Mouse (Mus musculus) thymus, postnatal 0 days (tissue): ENCODE measurements around the gene Olfr1449. TPM values are rescaled to one million over a fixed set of nuclear protein-coding genes. Genes with fewer than 3 reads are reported as not detected.
"Not testable (repeated sequence)": the region's sequence is repeated elsewhere in the genome, so short reads cannot be mapped to it uniquely, and the experiment has no call there.

Experiments
- DNase-seq: peaks from one replicate; pipeline ENCODE4 v3.0.0-alpha.2; 2015; ENCODE audit warnings: low spot score
- polyA plus RNA-seq: library from polyadenylated mRNA; unstranded; fragments of >200 nt; fragmentation: Nextera tagmentation; extraction: Ambion mirVana; gene quantifications from 2 replicates; pipeline ENCODE4 v1.2.1, GENCODE M21; 2015

The Olfr1449 gene
- not detected in 2 replicates for polyA plus RNA-seq

DNA sequence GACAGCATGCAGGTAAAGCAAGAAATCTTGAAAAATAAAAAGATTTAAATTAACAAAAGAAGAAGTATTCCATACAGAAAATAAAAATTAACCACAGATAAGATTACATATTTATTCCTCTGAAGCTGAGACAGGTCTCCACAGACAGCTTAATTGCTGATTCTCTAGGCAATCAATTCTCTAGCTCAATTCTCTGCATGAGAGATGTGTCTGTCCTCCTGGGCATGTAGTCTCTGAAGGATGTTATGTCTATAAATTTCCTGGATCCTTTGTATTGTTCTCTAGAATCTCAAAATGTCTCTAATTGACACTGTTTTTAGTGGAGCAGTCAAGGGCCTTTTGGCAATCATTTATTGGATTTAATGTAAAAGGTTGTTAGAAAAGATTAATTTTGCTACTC lies at the start of gene Olfr1449:
TSS of gene Olfr1449 (plus strand) at position 301 of the 400 bp plus-strand sequence.
- no peak for DNase-seq

DNA sequence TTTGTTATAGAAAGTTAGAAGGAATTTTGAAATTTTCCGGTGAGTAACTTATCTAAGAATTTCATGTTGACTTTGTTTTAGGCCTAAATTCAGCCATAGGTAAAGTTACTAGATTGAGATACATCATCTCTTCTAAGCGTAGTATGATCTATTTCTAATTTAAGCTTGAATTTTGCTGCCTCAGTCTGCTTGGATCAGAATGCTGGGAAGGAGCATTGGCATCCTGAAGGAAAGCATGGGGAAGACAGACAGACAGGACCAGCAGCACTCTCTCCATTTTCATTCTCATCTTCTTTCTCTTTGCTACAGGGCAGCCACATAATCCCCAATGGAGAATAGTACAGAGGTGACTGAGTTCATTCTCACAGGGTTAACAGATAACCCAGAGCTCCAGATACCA lies 47.1 kb upstream of the Olfr1449 start, which contains the start of gene Olfr1445:
TSS of gene Olfr1445 (plus strand) at position 301 of the 400 bp plus-strand sequence.
- no peak for DNase-seq

DNA sequence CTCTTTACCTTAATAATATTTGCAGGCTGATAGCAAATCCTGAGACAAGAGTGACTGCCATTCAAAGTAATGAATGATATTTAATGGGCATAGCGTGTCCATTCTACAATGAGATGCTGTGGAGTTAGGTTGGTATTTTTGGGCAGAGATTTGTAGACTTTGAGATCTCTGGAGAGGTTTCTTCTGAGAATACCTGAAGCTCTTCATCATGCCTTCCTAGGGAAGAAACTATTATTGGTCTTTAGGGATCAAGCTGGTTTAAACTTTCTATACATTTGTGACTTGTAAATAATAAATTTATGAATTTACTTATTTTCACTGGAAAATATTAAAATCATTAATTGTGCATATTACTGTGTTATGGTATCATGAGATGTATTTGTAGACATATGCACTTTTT lies 37.2 kb upstream of the Olfr1449 start, which contains the start of gene Olfr1446:
TSS of gene Olfr1446 (minus strand) at position 101 of the 400 bp plus-strand sequence.
- DNase-seq, result no peak

DNA sequence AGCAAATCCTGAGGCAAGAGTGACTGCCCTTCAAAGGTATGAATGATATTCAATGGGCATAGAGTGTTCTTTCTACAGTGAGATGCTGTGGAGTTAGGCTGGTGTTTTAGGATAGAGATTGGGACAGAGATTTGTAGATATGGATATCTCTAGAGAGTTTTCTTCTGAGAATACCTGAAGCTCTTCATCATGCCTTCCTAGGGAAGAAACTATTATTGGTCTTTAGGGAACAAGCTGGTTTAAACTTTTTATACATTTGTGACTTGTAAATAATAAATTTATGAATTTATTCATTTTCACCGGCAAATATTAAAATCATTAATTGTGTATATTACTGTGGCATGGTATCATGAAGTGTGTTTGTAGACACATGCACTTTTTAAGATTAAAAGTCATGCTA lies 27.0 kb upstream of the Olfr1449 start, which contains the start of gene Olfr1447:
TSS of gene Olfr1447 (minus strand) at position 101 of the 400 bp plus-strand sequence.
- no peak for DNase-seq

DNA sequence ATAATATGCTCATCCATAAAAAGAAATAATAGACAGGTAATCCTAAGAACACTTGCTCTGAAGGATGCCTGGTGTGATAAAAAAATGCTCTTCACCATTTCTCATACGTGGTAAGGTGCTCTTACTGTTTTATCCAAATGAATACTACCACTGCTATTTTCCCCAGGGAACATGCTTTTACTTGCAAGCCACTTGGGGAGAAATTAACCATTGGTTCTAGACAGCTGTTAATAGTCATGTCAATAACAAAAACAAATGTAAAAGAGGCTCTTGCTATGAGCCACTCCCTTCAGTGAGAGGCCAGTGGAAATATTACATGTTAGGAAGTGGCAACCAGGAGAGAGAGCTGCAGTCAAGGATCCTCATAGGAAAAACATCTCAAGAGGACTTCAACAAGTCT lies 6.3 kb upstream of the Olfr1449 start, which contains the start of gene Olfr1448:
TSS of gene Olfr1448 (minus strand) at position 101 of the 400 bp plus-strand sequence.
- no peak for DNase-seq

DNA sequence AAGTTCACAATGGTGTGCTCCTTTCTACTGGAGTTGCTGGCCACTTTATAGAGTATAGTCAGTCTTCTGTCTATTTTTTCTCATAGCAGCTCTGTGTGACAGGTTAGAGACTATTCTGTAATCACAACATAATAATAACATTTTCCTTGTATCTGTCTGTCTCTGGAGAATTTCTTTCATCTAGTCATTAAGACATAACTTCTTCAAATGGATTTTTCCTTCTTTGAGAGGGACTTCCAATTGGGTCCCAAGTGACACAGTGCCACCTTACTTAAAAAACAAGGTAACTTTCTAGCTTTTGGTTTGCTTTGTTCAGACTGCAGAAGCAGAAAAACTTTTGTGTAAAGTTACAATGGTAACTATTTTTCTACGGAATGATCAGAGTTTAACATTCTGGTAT lies 19.3 kb downstream of the Olfr1449 start, which contains the start of gene Olfr1450:
TSS of gene Olfr1450 (plus strand) at position 301 of the 400 bp plus-strand sequence.
- DNase-seq, result no peak

DNA sequence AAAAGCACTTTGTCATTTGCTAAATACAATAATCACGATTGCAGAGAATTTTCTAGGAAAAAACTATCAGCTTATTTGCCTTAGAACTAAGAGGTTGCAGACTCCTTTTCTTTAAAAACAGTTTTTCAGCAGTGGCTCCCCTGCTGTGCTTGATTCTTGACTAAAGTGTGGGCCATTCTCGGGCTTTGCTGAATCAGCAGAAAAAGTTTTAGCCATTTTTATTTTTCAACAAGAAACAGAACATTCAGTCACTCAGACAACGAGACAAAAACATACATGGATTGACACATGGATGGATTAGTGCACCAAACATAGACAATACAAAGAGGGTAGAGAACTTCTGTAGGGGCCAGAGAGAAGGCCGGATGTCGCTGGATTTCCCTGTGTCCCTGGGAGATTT lies 39.4 kb downstream of the Olfr1449 start:
- not testable (repeated sequence) for DNase-seq

Other genes with a start within 250 kb of the Olfr1449 start
- not detected in 2 replicates for gene Keg1, start 235.1 kb upstream of the Olfr1449 start, polyA plus RNA-seq
- 0.93 and 1.6 TPM in 2 replicates for gene Cntf, start 165.2 kb upstream of the Olfr1449 start, polyA plus RNA-seq
- 14.8 and 18.2 TPM in 2 replicates for gene Zfp91, start 134.7 kb upstream of the Olfr1449 start, polyA plus RNA-seq
- gene Lpxn, start 134.6 kb upstream of the Olfr1449 start, polyA plus RNA-seq, result 43.3 and 48.2 TPM in 2 replicates
- gene Gm5244, start 84.2 kb upstream of the Olfr1449 start, polyA plus RNA-seq, result not detected in 2 replicates
- 0.06 and 0.09 TPM in 2 replicates for gene Olfr1444, start 73.6 kb upstream of the Olfr1449 start, polyA plus RNA-seq
- gene Olfr1445, start 47.0 kb upstream of the Olfr1449 start, polyA plus RNA-seq, result not detected in 2 replicates
- not detected in 2 replicates for gene Olfr1446, start 37.3 kb upstream of the Olfr1449 start, polyA plus RNA-seq
- not detected in 2 replicates for gene Olfr1447, start 27.1 kb upstream of the Olfr1449 start, polyA plus RNA-seq
- gene Olfr1448, start 6.4 kb upstream of the Olfr1449 start, polyA plus RNA-seq, result not detected in 2 replicates
- not detected in 2 replicates for gene Olfr1450, start 19.4 kb downstream of the Olfr1449 start, polyA plus RNA-seq
- not detected in 2 replicates for gene Olfr1451, start 64.2 kb downstream of the Olfr1449 start, polyA plus RNA-seq
- gene Olfr1453, start 97.5 kb downstream of the Olfr1449 start, polyA plus RNA-seq, result not detected in 2 replicates
- gene Olfr1454, start 129.8 kb downstream of the Olfr1449 start, polyA plus RNA-seq, result not detected in 2 replicates
- not detected in 2 replicates for gene Olfr1457, start 167.1 kb downstream of the Olfr1449 start, polyA plus RNA-seq
- gene Olfr1458, start 175.9 kb downstream of the Olfr1449 start, polyA plus RNA-seq, result not detected in 2 replicates
- not detected in 2 replicates for gene Olfr1459, start 218.7 kb downstream of the Olfr1449 start, polyA plus RNA-seq
- not detected in 2 replicates for gene Olfr1461, start 232.2 kb downstream of the Olfr1449 start, polyA plus RNA-seq